Mouse (Mus musculus) kidney, adult 2 months (tissue): Measurements from ENCODE around the gene Majin. TPM values are rescaled to one million over a fixed set of nuclear protein-coding genes. Genes with fewer than 3 reads are reported as not detected.

ENCODE experiments used
- DNase-seq: peaks from one replicate; pipeline ENCODE4 v3.0.0; 2021
- H3K27ac ChIP-seq: fragments of 200-500 bp; 2 replicates; pipeline ENCODE4 v1.5.1; 2012; ENCODE audit warnings: low read depth, low read length, control low read depth, inconsistent platforms; ENCODE audit not compliant: insufficient read depth
- H3K27me3 ChIP-seq: fragments of 200-500 bp; replicated peaks from 2 replicates; pipeline ENCODE4 v1.6.1; 2012; ENCODE audit warnings: mild to moderate bottlenecking, moderate library complexity, low read length, inconsistent platforms; ENCODE audit not compliant: control insufficient read depth, insufficient read depth
- H3K36me3 ChIP-seq: fragments of 200-500 bp; 2 replicates; pipeline ENCODE4 v1.6.1; 2012; ENCODE audit warnings: mild to moderate bottlenecking, moderate library complexity, low read length, inconsistent platforms; ENCODE audit not compliant: control insufficient read depth, insufficient read depth
- H3K4me1 ChIP-seq: fragments of 200-500 bp; 2 replicates; pipeline ENCODE4 v1.6.1; 2011; ENCODE audit warnings: low read length; ENCODE audit not compliant: control insufficient read depth, insufficient read depth
- H3K4me3 ChIP-seq: fragments of 200-500 bp; 2 replicates; pipeline ENCODE4 v1.5.1; 2011; ENCODE audit warnings: mild to moderate bottlenecking, low read depth, low read length, control low read depth; ENCODE audit not compliant: insufficient read depth
- CTCF ChIP-seq: fragments of 200-500 bp; conservative IDR thresholded peaks from 2 replicates; pipeline ENCODE4 v1.5.1; 2011; ENCODE audit warnings: low read depth, mild to moderate bottlenecking, control low read depth, low read length, moderate library complexity, mixed read lengths; ENCODE audit not compliant: insufficient read depth, insufficient read length
- POLR2A ChIP-seq: fragments of 200-500 bp; IDR thresholded peaks from one replicate; pipeline ENCODE4 v1.6.1; 2011; ENCODE audit warnings: low read depth, low read length, control low read depth
- WGBS: fragments of 180-500 bp; shearing (Covaris S2); methylation state at CpG from one replicate; pipeline ENCODE4 v1.1.7; 2018; 5-methylcytosine and 5-hydroxymethylcytosine counted together
- polyA plus RNA-seq: library from polyadenylated mRNA; depleted of rRNA; stranded (reverse); fragments of >200 nt; gene quantifications from 2 replicates; pipeline ENCODE4 v1.2.3, GENCODE M21; 2012; rRNA removed

The Majin gene
- polyA plus RNA-seq, 1 experiment = 0.28 TPM

DNA sequence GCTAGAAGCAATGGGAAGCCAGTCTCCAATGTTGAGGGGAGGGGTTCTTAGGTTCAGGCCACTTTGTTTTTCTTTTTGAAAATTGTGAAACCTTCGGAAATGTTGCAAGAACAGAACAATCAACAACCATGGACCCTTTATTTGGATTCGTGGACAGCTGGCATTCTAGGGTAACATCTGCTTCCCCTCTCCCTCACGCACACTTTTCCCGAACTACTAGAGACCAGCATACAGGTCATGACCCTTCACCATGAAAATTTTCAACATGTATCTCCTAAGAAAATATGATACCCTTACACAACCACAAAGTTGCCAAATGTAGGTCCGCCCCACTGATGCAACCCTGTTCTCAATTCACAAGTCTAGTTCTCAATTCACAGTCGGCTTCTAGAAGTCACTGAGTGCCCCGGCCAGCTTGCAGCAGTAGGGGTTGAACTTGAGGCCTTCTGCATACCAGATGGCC is 84.5 kb downstream of the Majin start:
- no peak for DNase-seq
- H3K4me3 ChIP-seq = no peak overlapping the region
- no peaks in the 10 kb centered on the region for H3K36me3 ChIP-seq
- WGBS = 79% methylated on average over 7 of the region's 7 CpGs
- H3K27ac ChIP-seq = no peak overlapping the region
- TF ChIP-seq POLR2A (no peak), CTCF (no peak)
- H3K4me1 ChIP-seq = peaks cover 27% of the 10 kb centered on the region
- no peaks in the 10 kb centered on the region for H3K27me3 ChIP-seq

- H3K27ac ChIP-seq = peak overlapping the region; percentile 66
- H3K36me3 ChIP-seq = no peaks in the 10 kb centered on the region
- TF ChIP-seq CTCF = no peak
- no peak for TF ChIP-seq POLR2A
- H3K27me3 ChIP-seq = no peaks in the 10 kb centered on the region
- H3K4me3 ChIP-seq = no peak overlapping the region
- 77% methylated on average over 8 of the region's 8 CpGs for WGBS
- DNase-seq = no peak
- peaks cover 27% of the 10 kb centered on the region for H3K4me1 ChIP-seq
Observed at GRCm38 (mm10) chr19:6269798-6270475, 85.7 kb downstream of the Majin start.

DNA sequence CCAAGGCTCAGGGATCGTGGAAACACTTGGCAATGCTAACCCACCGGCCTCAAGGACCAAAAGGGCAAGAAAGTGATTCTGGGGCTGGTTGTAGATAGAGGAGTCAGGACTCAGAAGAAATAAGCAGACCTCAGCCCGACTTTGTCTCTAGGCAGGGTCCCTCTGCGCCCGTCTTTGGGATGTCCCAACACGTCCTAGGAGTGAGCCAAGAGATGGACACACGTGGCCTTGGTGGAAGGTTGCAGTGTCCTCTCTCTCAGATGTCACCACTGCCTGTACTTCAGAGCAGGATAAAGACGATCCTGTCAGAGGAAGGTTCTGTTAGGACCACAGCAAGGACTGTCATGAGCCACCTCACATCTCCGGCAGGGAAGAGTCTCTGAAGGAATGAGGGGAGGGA is 86.5 kb downstream of the Majin start:
- Histone ChIP-seq H3K27me3 (no peaks in the 10 kb centered on the region), H3K36me3 (no peaks in the 10 kb centered on the region), H3K27ac (peak overlapping the region; percentile 75), H3K4me1 (peaks cover 29% of the 10 kb centered on the region), H3K4me3 (no peak overlapping the region)
- no peak for TF ChIP-seq POLR2A
- TF ChIP-seq CTCF = no peak
- DNase-seq = no peak
- 69% methylated on average over 9 of the region's 9 CpGs for WGBS

GRCm38 (mm10) chr19:6271206-6271605 is 87.0 kb downstream of the Majin start:
- 41% methylated on average over 8 of the region's 8 CpGs for WGBS
- no peaks in the 10 kb centered on the region for H3K27me3 ChIP-seq
- H3K4me3 ChIP-seq = no peak overlapping the region

GRCm38 (mm10) chr19:6272053-6272452 is 87.9 kb downstream of the Majin start:
- DNase-seq = peak; percentile 90
- peak overlapping the region; percentile 98 for H3K27ac ChIP-seq
- 57% methylated on average over 7 of the region's 7 CpGs for WGBS
- no peaks in the 10 kb centered on the region for H3K36me3 ChIP-seq
- H3K4me3 ChIP-seq = no peak overlapping the region
- H3K4me1 ChIP-seq = peaks cover 32% of the 10 kb centered on the region
- no peaks in the 10 kb centered on the region for H3K27me3 ChIP-seq
- TF ChIP-seq POLR2A (no peak), CTCF (no peak)

More at GRCm38 (mm10) chr19:6271206-6271605, 87.0 kb downstream of the Majin start:
- H3K27ac ChIP-seq = peak overlapping the region; percentile 98
- H3K4me1 ChIP-seq = peaks cover 32% of the 10 kb centered on the region
- peak; percentile 76 for DNase-seq
- no peaks in the 10 kb centered on the region for H3K36me3 ChIP-seq
- no peak for TF ChIP-seq CTCF
- no peak for TF ChIP-seq POLR2A

GRCm38 (mm10) chr19:6272738-6273137 is 88.5 kb downstream of the Majin start:
- Histone ChIP-seq H3K36me3 (no peaks in the 10 kb centered on the region), H3K27me3 (no peaks in the 10 kb centered on the region), H3K4me3 (no peak overlapping the region), H3K27ac (peak overlapping the region; percentile 94), H3K4me1 (peaks cover 32% of the 10 kb centered on the region)
- 54% methylated on average over 4 of the region's 4 CpGs for WGBS
- DNase-seq = peak; percentile 51
- TF ChIP-seq CTCF (no peak), POLR2A (no peak)

- no peaks in the 10 kb centered on the region for H3K27me3 ChIP-seq
- peak overlapping the region; percentile 5; the same call in 1 of the 2 replicates for H3K27ac ChIP-seq
- WGBS = 58% methylated on average over 4 of the region's 4 CpGs
- no peaks in the 10 kb centered on the region for H3K36me3 ChIP-seq
- TF ChIP-seq CTCF = no peak
- TF ChIP-seq POLR2A = no peak
- H3K4me1 ChIP-seq = peaks cover 37% of the 10 kb centered on the region
- H3K4me3 ChIP-seq = no peak overlapping the region
- no peak for DNase-seq
Observed at GRCm38 (mm10) chr19:6273592-6273991, 89.4 kb downstream of the Majin start.

Other genes starting within 250 kb of the Majin start
- 24.9 and 26.2 TPM in 2 replicates for gene Pola2, start 220.2 kb upstream of the Majin start, polyA plus RNA-seq
- not detected in 2 replicates for gene Slc22a20, start 198.2 kb upstream of the Majin start, polyA plus RNA-seq
- 36.0 and 38.0 TPM in 2 replicates for gene Capn1, start 168.5 kb upstream of the Majin start, polyA plus RNA-seq
- gene Syvn1, start 137.8 kb upstream of the Majin start, polyA plus RNA-seq = 31.5 and 32.8 TPM in 2 replicates
- 32.0 and 37.3 TPM in 2 replicates for gene Mrpl49, start 126.6 kb upstream of the Majin start, polyA plus RNA-seq
- gene Fau, start 126.5 kb upstream of the Majin start, polyA plus RNA-seq = 882 and 1,017 TPM in 2 replicates
- 42.3 and 57.7 TPM in 2 replicates for gene Znhit2, start 123.2 kb upstream of the Majin start, polyA plus RNA-seq
- gene Tm7sf2, start 116.0 kb upstream of the Majin start, polyA plus RNA-seq = 31.2 and 38.4 TPM in 2 replicates
- 65.0 and 67.1 TPM in 2 replicates for gene Vps51, start 107.2 kb upstream of the Majin start, polyA plus RNA-seq
- gene Tmem262, start 104.4 kb upstream of the Majin start, polyA plus RNA-seq = 0.58 TPM in 1 of 2 replicates, not detected in the other
- not detected in 2 replicates for gene Gm28374, start 102.1 kb upstream of the Majin start, polyA plus RNA-seq
- gene Zfpl1, start 99.4 kb upstream of the Majin start, polyA plus RNA-seq = 70.2 and 77.1 TPM in 2 replicates
- gene Cdca5, start 99.4 kb upstream of the Majin start, polyA plus RNA-seq = 0.37 and 0.67 TPM in 2 replicates
- not detected in 2 replicates for gene AC131692.1, start 90.0 kb upstream of the Majin start, polyA plus RNA-seq
- 2.0 and 2.1 TPM in 2 replicates for gene Naaladl1, start 78.6 kb upstream of the Majin start, polyA plus RNA-seq
- 23.8 and 30.3 TPM in 2 replicates for gene Sac3d1, start 65.7 kb upstream of the Majin start, polyA plus RNA-seq
- 28.7 and 35.0 TPM in 2 replicates for gene Snx15, start 56.1 kb upstream of the Majin start, polyA plus RNA-seq
- 4.8 and 5.5 TPM in 2 replicates for gene Batf2, start 43.4 kb upstream of the Majin start, polyA plus RNA-seq
- gene Arl2, start 42.8 kb upstream of the Majin start, polyA plus RNA-seq = 144 and 157 TPM in 2 replicates
- gene Gpha2, start 42.0 kb downstream of the Majin start, polyA plus RNA-seq = 0.16 and 0.65 TPM in 2 replicates
- gene Ppp2r5b, start 51.5 kb downstream of the Majin start, polyA plus RNA-seq = 32.1 and 36.5 TPM in 2 replicates
- 27.4 and 33.2 TPM in 2 replicates for gene Atg2a, start 57.3 kb downstream of the Majin start, polyA plus RNA-seq
- 224 and 317 TPM in 2 replicates for gene Ehd1, start 92.3 kb downstream of the Majin start, polyA plus RNA-seq
- 26.6 and 31.1 TPM in 2 replicates for gene Cdc42bpg, start 122.1 kb downstream of the Majin start, polyA plus RNA-seq
- gene Men1, start 150.6 kb downstream of the Majin start, polyA plus RNA-seq = 49.5 and 63.2 TPM in 2 replicates
- gene Map4k2, start 156.7 kb downstream of the Majin start, polyA plus RNA-seq = 92.3 and 145 TPM in 2 replicates
- gene Sf1, start 179.3 kb downstream of the Majin start, polyA plus RNA-seq = 71.3 and 76.3 TPM in 2 replicates
- 15.0 and 47.1 TPM in 2 replicates for gene Pygm, start 200.0 kb downstream of the Majin start, polyA plus RNA-seq
- 76.8 and 90.0 TPM in 2 replicates for gene Rasgrp2, start 215.0 kb downstream of the Majin start, polyA plus RNA-seq
- gene Nrxn2, start 234.3 kb downstream of the Majin start, polyA plus RNA-seq = 5.9 and 6.4 TPM in 2 replicates